Mouse (Mus musculus) kidney, adult 9 months (tissue): ENCODE data around the gene Rnf151.

Experiments
- DNase-seq: peaks from one replicate; pipeline ENCODE4 v3.0.0; 2022

Gene Rnf151

GRCm38 (mm10) chr17:24717943-24718342 lies at the start of gene Rnf151, which contains the start of gene Rps2:
Rnf151 (minus strand) TSS chr17:24718063.
Rps2 (plus strand) TSS chr17:24718116.
- no peak for DNase-seq

GRCm38 (mm10) chr17:24766266-24766875 lies 48.5 kb upstream of the Rnf151 start:
- peak; percentile 73 for DNase-seq

GRCm38 (mm10) chr17:24765016-24765905 lies 47.4 kb upstream of the Rnf151 start:
- DNase-seq = no peak

GRCm38 (mm10) chr17:24761121-24761520 lies 43.3 kb upstream of the Rnf151 start:
- DNase-seq = no peak

- DNase-seq = no peak
Measured at GRCm38 (mm10) chr17:24757394-24757793, 39.5 kb upstream of the Rnf151 start.

GRCm38 (mm10) chr17:24752415-24753394 lies 34.8 kb upstream of the Rnf151 start, which contains the start of gene Hs3st6:
Hs3st6 (plus strand) TSS chr17:24752988.
- no peak for DNase-seq

GRCm38 (mm10) chr17:24751528-24751927 lies 33.7 kb upstream of the Rnf151 start:
- DNase-seq = no peak

GRCm38 (mm10) chr17:24746986-24747385 lies 29.1 kb upstream of the Rnf151 start:
- DNase-seq = no peak

GRCm38 (mm10) chr17:24745526-24746497 lies 27.9 kb upstream of the Rnf151 start:
- DNase-seq = peak; percentile 92

GRCm38 (mm10) chr17:24744381-24744780 lies 26.5 kb upstream of the Rnf151 start:
- DNase-seq = no peak

- no peak for DNase-seq
Measured at GRCm38 (mm10) chr17:24743896-24744295, 26.0 kb upstream of the Rnf151 start.

GRCm38 (mm10) chr17:24742307-24742706 lies 24.4 kb upstream of the Rnf151 start:
- DNase-seq = no peak

GRCm38 (mm10) chr17:24739926-24740325 lies 22.1 kb upstream of the Rnf151 start:
- no peak for DNase-seq

GRCm38 (mm10) chr17:24738238-24738637 lies 20.4 kb upstream of the Rnf151 start:
- DNase-seq = peak; percentile 93

GRCm38 (mm10) chr17:24737135-24737810 lies 19.4 kb upstream of the Rnf151 start:
- peak; percentile 78 for DNase-seq

GRCm38 (mm10) chr17:24736330-24737051 lies 18.6 kb upstream of the Rnf151 start, which contains the start of gene Msrb1:
Msrb1 (plus strand) TSS chr17:24736642.
- DNase-seq = peak; percentile 99

GRCm38 (mm10) chr17:24735446-24735845 lies 17.6 kb upstream of the Rnf151 start:
- no peak for DNase-seq

GRCm38 (mm10) chr17:24734513-24734912 lies 16.6 kb upstream of the Rnf151 start:
- no peak for DNase-seq

GRCm38 (mm10) chr17:24733434-24734050 lies 15.7 kb upstream of the Rnf151 start:
- peak; percentile 24 for DNase-seq
